Comparison of ENCODE assay signal across 9 mouse cellular contexts in the genomic region with DNA sequence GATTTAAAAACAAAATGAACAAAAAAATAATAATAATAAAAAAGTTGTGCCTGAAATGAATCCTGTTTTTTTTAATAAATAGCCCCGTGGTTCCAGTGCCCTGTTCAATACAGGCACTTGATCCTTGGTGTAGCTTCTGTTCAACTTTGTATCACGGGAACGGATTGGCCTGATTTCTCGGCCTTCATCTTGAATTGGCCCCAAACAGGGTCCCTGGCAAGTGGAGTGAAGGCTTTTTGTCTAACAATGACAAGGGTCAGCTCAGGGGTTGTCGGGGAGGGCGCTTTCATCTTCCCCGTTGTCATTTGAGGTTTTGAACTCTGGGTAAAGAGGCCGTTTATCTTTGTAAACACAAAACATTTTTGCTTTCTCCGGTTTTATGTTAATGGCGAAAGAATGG. TPM values are rescaled to one million over a fixed set of nuclear protein-coding genes. Genes with fewer than 3 reads are reported as not detected.
DNase-seq lines count a peak whose midpoint lies in the region; ATAC-seq lines count a peak whose summit lies in the region.
"Had no signal": no experiment of that assay in that cellular context is flagged by ENCODE, and none has a peak within 500 bp of the region (broad histone marks: within the 10 kb centered on the region; RNA-seq: fewer than 3 reads in every experiment).

No protein-coding gene starts in this region.

- intact Hi-C loops in heart, postnatal 25 days (cut with DNase I), result loop anchor here (2.0 to 5.0 kb wide), 3 partner anchors 31 to 113 kb away; a partner anchor contains a TSS

- ATAC-seq in common myeloid progenitor, adult 5-6 weeks (replicated peaks; ENCODE audit: low read depth, poor library complexity, severe bottlenecking), result peak; percentile 9
- peak; percentile 14 for ATAC-seq in megakaryocyte, adult 5-6 weeks (ENCODE audit: poor library complexity, severe bottlenecking)

- DNase-seq in layer of hippocampus, adult 11-12 months (ENCODE audit: low spot score), result peak; percentile 9
- DNase-seq in layer of hippocampus, adult 9-10 months (ENCODE audit: low spot score), result no peak
- peak; percentile 4 for DNase-seq in heart, postnatal 25 days (ENCODE audit: low spot score)
- no peak for DNase-seq in frontal cortex, postnatal 14 days (ENCODE audit: low spot score in 2 of 2)
- no peak for DNase-seq in cerebellum, adult 9-10 months
- DNase-seq in kidney, postnatal 4 days, result no peak

RNA-seq across cellular contexts. Expression of a gene that starts 0.3 kb away (rescaled TPM):
- 104 and 110 TPM in 2 replicates for total RNA-seq in common myeloid progenitor, adult 5-6 weeks (2017)
- 10 to 100 TPM; 54.0 to 57.1 TPM for total RNA-seq in heart, postnatal 25 days (2021)
- total RNA-seq in megakaryocyte, adult 5-6 weeks (2015), result 75.9 and 83.9 TPM in 2 replicates
- 58.3 and 59.8 TPM in 2 replicates for total RNA-seq in megakaryocyte, adult 5-6 weeks (2017)

RNA-seq across cellular contexts. Expression of a gene that starts 16.1 kb away (rescaled TPM):
- total RNA-seq in common myeloid progenitor, adult 5-6 weeks (2017), result not detected in 2 replicates
- total RNA-seq in heart, postnatal 25 days (2021), result not detected
- total RNA-seq in megakaryocyte, adult 5-6 weeks (2015), result not detected in 2 replicates
- total RNA-seq in megakaryocyte, adult 5-6 weeks (2017), result 0.44 TPM in 1 of 2 replicates, not detected in the other
- total RNA-seq: left cerebral cortex, postnatal 36 days had no signal

RNA-seq across cellular contexts. Expression of a gene that starts 37.5 kb away (rescaled TPM):
- 549 and 614 TPM in 2 replicates for total RNA-seq in common myeloid progenitor, adult 5-6 weeks (2017)
- 100 to 1,000 TPM; 488 to 535 TPM for total RNA-seq in heart, postnatal 25 days (2021)
- total RNA-seq in megakaryocyte, adult 5-6 weeks (2015), result 231 and 262 TPM in 2 replicates
- total RNA-seq in megakaryocyte, adult 5-6 weeks (2017), result 467 and 491 TPM in 2 replicates

RNA-seq across cellular contexts. Expression of a gene that starts 44.7 kb away (rescaled TPM):
- 3.9 and 4.1 TPM in 2 replicates for total RNA-seq in common myeloid progenitor, adult 5-6 weeks (2017)
- total RNA-seq in heart, postnatal 25 days (2021), result 1 to 10 TPM; 2.0 to 2.5 TPM
- 3.4 and 5.0 TPM in 2 replicates for total RNA-seq in megakaryocyte, adult 5-6 weeks (2015)
- 5.3 and 6.9 TPM in 2 replicates for total RNA-seq in megakaryocyte, adult 5-6 weeks (2017)

Comparison
In these comparisons a context has a peak if more than half of its experiments do, and no peak if none do; other contexts are left out.
1. DNase-seq: peak in layer of hippocampus, adult 11-12 months (single experiment) and heart, postnatal 25 days (single experiment); none in layer of hippocampus, adult 9-10 months (single experiment), frontal cortex, postnatal 14 days (0 of 2), cerebellum, adult 9-10 months (single experiment) and kidney, postnatal 4 days (0 of 2).